Comparison of ENCODE assay signal across 9 mouse cellular contexts in genomic region chr8:83862439-83863268, GRCm38 (mm10). TPM values are rescaled to one million over a fixed set of nuclear protein-coding genes. Genes with fewer than 3 reads are reported as not detected.
DNase-seq lines count a peak whose midpoint lies in the region; ATAC-seq and TF ChIP-seq lines count a peak whose summit lies in the region.
"Had no signal": no experiment of that assay in that cellular context is flagged by ENCODE, and none has a peak within 500 bp of the region (broad histone marks: within the 10 kb centered on the region; RNA-seq: fewer than 3 reads in every experiment).

No protein-coding gene starts in this region.

- no peak for TF ChIP-seq CTCF in cerebellum, adult 2 months (IDR thresholded peaks at IDR 0.05; ENCODE audit: borderline replicate concordance, insufficient read depth, low read depth, low read length)

- 18% methylated on average over 24 of the region's 24 CpGs for WGBS in cerebellum, adult 2 months
- 7% methylated on average over 24 of the region's 24 CpGs for WGBS in hindbrain, embryonic 10.5 days

- H3K4me1 ChIP-seq in cerebellum, adult 2 months (ENCODE audit: control insufficient read depth, insufficient read depth, low read length): no peaks in the 10 kb centered on the region
- H3K4me1 ChIP-seq in ES-E14 (ENCODE audit: control insufficient read depth in 2 of 2, insufficient read depth in 2 of 2, low read length in 2 of 2, poor library complexity in 1 of 2): peaks cover 0 to 2% of the 10 kb centered on the region in 2 experiments; a peak in 1 of 4 replicates
- H3K4me1 ChIP-seq in hindbrain, embryonic 10.5 days (replicated peaks): peaks cover 10% of the 10 kb centered on the region

- H3K27me3 ChIP-seq in cerebellum, adult 2 months (ENCODE audit: control insufficient read depth, insufficient read depth, low read length): no peaks in the 10 kb centered on the region
- peaks cover 9% of the 10 kb centered on the region; the same call in 1 of the 2 replicates for H3K27me3 ChIP-seq in hindbrain, embryonic 10.5 days (ENCODE audit: insufficient read depth, poor library complexity, severe bottlenecking)

- TF ChIP-seq POLR2A in cerebellum, adult 2 months (IDR thresholded peaks at IDR 0.05; ENCODE audit: borderline replicate concordance, insufficient read depth, low read length): no peak

- no peak overlapping the region for H3K27ac ChIP-seq in cerebellum, adult 2 months (ENCODE audit: insufficient read depth, low read length)
- H3K27ac ChIP-seq in ES-E14 (ENCODE audit: insufficient read depth, low read depth, low read length, poor library complexity, severe bottlenecking): no peak overlapping the region
- peak overlapping the region; percentile 64; the same call in 1 of the 2 replicates for H3K27ac ChIP-seq in hindbrain, embryonic 10.5 days

- H3K36me3 ChIP-seq in ES-E14 (ENCODE audit: control insufficient read depth, insufficient read depth, low read length, poor library complexity, severe bottlenecking): no peaks in the 10 kb centered on the region
- no peaks in the 10 kb centered on the region for H3K36me3 ChIP-seq in hindbrain, embryonic 10.5 days

- no peak overlapping the region for H3K9ac ChIP-seq in ES-E14 (ENCODE audit: insufficient read depth, low read depth, low read length, poor library complexity, severe bottlenecking)

- H3K4me3 ChIP-seq in cerebellum, adult 2 months (replicated peaks; ENCODE audit: insufficient read depth, low read depth, low read length): peak overlapping the region; percentile 43
- H3K4me3 ChIP-seq in ES-E14 (ENCODE audit: insufficient read depth in 1 of 2, low read depth in 1 of 2, low read length in 2 of 2, poor library complexity in 1 of 2, severe bottlenecking in 1 of 2): no peak overlapping the region
- peak overlapping the region; percentile 47 for H3K4me3 ChIP-seq in hindbrain, embryonic 10.5 days
- H3K4me3 ChIP-seq: myocyte had no signal

- peak in 1 of 2 experiments; percentile 15 for DNase-seq in cerebellum, adult 2 months
- peak; percentile 27 for DNase-seq in ES-E14 (ENCODE audit: low read depth, low spot score)
- DNase-seq in hindbrain, embryonic 10.5 days (ENCODE audit: low spot score): peak; percentile 34
- no peak for DNase-seq in left cerebral cortex, adult 9 months (ENCODE audit: low spot score in 2 of 2)
- no peak for DNase-seq in left cerebral cortex, adult 8-10 months (ENCODE audit: low spot score in 2 of 2)

- no peaks in the 10 kb centered on the region for H3K9me3 ChIP-seq in ES-E14 (ENCODE audit: control insufficient read depth, insufficient read depth, low read depth, low read length)
- no peaks in the 10 kb centered on the region for H3K9me3 ChIP-seq in hindbrain, embryonic 10.5 days

- no peak for ATAC-seq in cerebellum, adult (ENCODE audit: insufficient number of reproducible peaks, low FRiP score, low TSS enrichment)
- 0 out of 2 replicates have a peak, but pooled peaks have one; percentile 11 for ATAC-seq in megakaryocyte progenitor cell, adult 5-6 weeks (replicated peaks; ENCODE audit: poor library complexity)
- no peak for ATAC-seq in inflammation-experienced regulatory T-cells, adult 6 months

- in situ Hi-C loops in ES-E14 (cut with MboI; ENCODE audit: low sequenced_read_pairs in 2 of 2, unreplicated experiment in 2 of 2): no loop called here

TF ChIP-seq in ES-E14, 5 proteins besides CTCF, POLR2A, EP300 and RAD21:
- TF ChIP-seq MAFK (IDR thresholded peaks at IDR 0.05; ENCODE audit: insufficient read depth, low read depth, low read length) (no peak), CHD2 (IDR thresholded peaks at IDR 0.05; ENCODE audit: low read depth, low read length) (no peak), ZNF384 (IDR thresholded peaks at IDR 0.05; ENCODE audit: low read depth, low read length) (no peak), ZC3H11A (IDR thresholded peaks at IDR 0.05; ENCODE audit: borderline replicate concordance, low read depth, low read length) (no peak), HCFC1 (IDR thresholded peaks at IDR 0.05; ENCODE audit: borderline replicate concordance, insufficient read depth, low read length) (no peak)

RNA-seq across cellular contexts. Expression of gene Adgrl1, which starts 37.3 kb away (rescaled TPM):
- polyA plus RNA-seq in cerebellum, adult 2 months (2012; rRNA removed): 164 and 184 TPM in 2 replicates
- 119 and 213 TPM in 2 replicates for total RNA-seq in ES-E14 (2012; rRNA removed)
- 10.9 and 15.4 TPM in 2 replicates for polyA plus RNA-seq in hindbrain, embryonic 10.5 days (2016; fragmentation: Nextera tagmentation; extraction: Ambion mirVana)
- total RNA-seq in megakaryocyte progenitor cell, adult 5-6 weeks (2015): 2.9 and 5.9 TPM in 2 replicates
- total RNA-seq in megakaryocyte progenitor cell, adult 5-6 weeks (2017): 2.3 and 2.4 TPM in 2 replicates
- polyA plus RNA-seq in inflammation-experienced regulatory T-cells, adult 6 months (2017; shearing (Covaris generic)): 10 to 100 TPM in 2 of 3 experiments, 1 to 10 TPM in 1; 5.1 to 13.8 (median 11.3) TPM
- 100 to 1,000 TPM; 330 to 370 (median 359) TPM for total RNA-seq in left cerebral cortex, adult 8-10 months (2022)

Comparison
In these comparisons a context has a peak if more than half of its experiments do, and no peak if none do; other contexts are left out.
1. DNase-seq: peak in ES-E14 (single experiment) and hindbrain, embryonic 10.5 days (single experiment); none in left cerebral cortex, adult 9 months (0 of 2) and left cerebral cortex, adult 8-10 months (0 of 2).
2. H3K4me3 ChIP-seq: peak in cerebellum, adult 2 months (single experiment) and hindbrain, embryonic 10.5 days (single experiment); none in ES-E14 (0 of 2).
3. RNA of gene Adgrl1, which starts 37.3 kb away (total RNA-seq): 330 to 370 TPM in left cerebral cortex, adult 8-10 months and 119 to 213 TPM in ES-E14; 2.3 to 5.9 TPM in megakaryocyte progenitor cell, adult 5-6 weeks; every median in the first group is over 10 times any median in the second.